ENCODE assay signal across 8 mouse cellular contexts in genomic region chr13:112751454-112752308, GRCm38 (mm10). TPM values are rescaled to one million over a fixed set of nuclear protein-coding genes. Genes with fewer than 3 reads are reported as not detected.
DNase-seq lines count a peak whose midpoint lies in the region; ATAC-seq and TF ChIP-seq lines count a peak whose summit lies in the region.

No protein-coding gene starts in this region.

- DNase-seq in left cerebral cortex, adult 2 months (ENCODE audit: extremely low spot score in 1 of 2, low spot score in 2 of 2), result no peak
- DNase-seq in left cerebral cortex, adult 8-10 months (ENCODE audit: low spot score in 2 of 2), result no peak
- peak; percentile 77 for DNase-seq in embryonic facial prominence, embryonic 10.5 days (ENCODE audit: low spot score)
- DNase-seq in heart, adult 9 months (ENCODE audit: low spot score in 2 of 2), result peak; percentile 83 to 87
- DNase-seq in kidney, adult 18-20 months, result peak; percentile 61
- DNase-seq in lung, embryonic 14.5 days, result peak; percentile 88
- peak; percentile 62 for DNase-seq in yolk sac, embryonic 10.5 days (ENCODE audit: low spot score)

- 36% methylated on average over 18 of the region's 18 CpGs for WGBS in embryonic facial prominence, embryonic 10.5 days
- 19% methylated on average over 18 of the region's 18 CpGs for WGBS in lung, embryonic 14.5 days
- 38% methylated on average over 18 of the region's 18 CpGs for WGBS in neural tube, embryonic 15.5 days

- H3K9ac ChIP-seq in lung, embryonic 14.5 days, result peak overlapping the region; percentile 38
- H3K9ac ChIP-seq in neural tube, embryonic 15.5 days (replicated peaks), result no peak overlapping the region

- H3K9me3 ChIP-seq in embryonic facial prominence, embryonic 10.5 days, result no peaks in the 10 kb centered on the region
- no peaks in the 10 kb centered on the region for H3K9me3 ChIP-seq in lung, embryonic 14.5 days (ENCODE audit: low read depth, low read length)
- H3K9me3 ChIP-seq in neural tube, embryonic 15.5 days (replicated peaks), result no peaks in the 10 kb centered on the region

- no peaks in the 10 kb centered on the region for H3K27me3 ChIP-seq in embryonic facial prominence, embryonic 10.5 days (replicated peaks; ENCODE audit: low read depth, poor library complexity, severe bottlenecking)
- no peaks in the 10 kb centered on the region for H3K27me3 ChIP-seq in lung, embryonic 14.5 days (ENCODE audit: insufficient read depth, low read length)
- no peaks in the 10 kb centered on the region for H3K27me3 ChIP-seq in neural tube, embryonic 15.5 days (replicated peaks)

- no peak for TF ChIP-seq CTCF in left cerebral cortex, adult 2 months (IDR thresholded peaks at IDR 0.05)
- no peak for TF ChIP-seq CTCF in lung, embryonic 14.5 days (IDR thresholded peaks at IDR 0.05; ENCODE audit: low read depth)

- peak overlapping the region; percentile 52 for H3K4me2 ChIP-seq in lung, embryonic 14.5 days
- peak overlapping the region; percentile 40 for H3K4me2 ChIP-seq in neural tube, embryonic 15.5 days

- intact Hi-C loops in left cerebral cortex, adult 2 months (cut with DNase I), result no loop called here

- H3K36me3 ChIP-seq in embryonic facial prominence, embryonic 10.5 days (replicated peaks), result no peaks in the 10 kb centered on the region
- H3K36me3 ChIP-seq in lung, embryonic 14.5 days (ENCODE audit: insufficient read depth), result no peaks in the 10 kb centered on the region
- H3K36me3 ChIP-seq in neural tube, embryonic 15.5 days, result no peaks in the 10 kb centered on the region

- H3K27ac ChIP-seq in left cerebral cortex, adult 2 months, result peak overlapping the region; percentile 53
- H3K27ac ChIP-seq in embryonic facial prominence, embryonic 10.5 days (replicated peaks), result peak overlapping the region; percentile 72
- H3K27ac ChIP-seq in lung, embryonic 14.5 days (ENCODE audit: low read depth), result peak overlapping the region; percentile 87
- peak overlapping the region; percentile 65 for H3K27ac ChIP-seq in neural tube, embryonic 15.5 days (replicated peaks)

- peaks cover 38% of the 10 kb centered on the region for H3K4me1 ChIP-seq in embryonic facial prominence, embryonic 10.5 days
- H3K4me1 ChIP-seq in lung, embryonic 14.5 days (ENCODE audit: insufficient read depth), result peaks cover 34% of the 10 kb centered on the region
- H3K4me1 ChIP-seq in neural tube, embryonic 15.5 days, result peaks cover 13% of the 10 kb centered on the region

- peak; percentile 77 for ATAC-seq in lung, embryonic 14.5 days (ENCODE audit: insufficient read depth)
- 0 out of 2 replicates have a peak, but pooled peaks have one; percentile 30 for ATAC-seq in neural tube, embryonic 15.5 days (ENCODE audit: low FRiP score)

- H3K4me3 ChIP-seq in left cerebral cortex, adult 2 months, result peak overlapping the region; percentile 17; the same call in 1 of the 2 replicates
- peak overlapping the region; percentile 19; the same call in 1 of the 2 replicates for H3K4me3 ChIP-seq in embryonic facial prominence, embryonic 10.5 days
- no peak overlapping the region for H3K4me3 ChIP-seq in lung, embryonic 14.5 days (ENCODE audit: low read depth, low read length)
- H3K4me3 ChIP-seq in neural tube, embryonic 15.5 days (replicated peaks), result no peak overlapping the region

RNA-seq across cellular contexts. Expression of gene Plpp1, which starts 48.9 kb away (rescaled TPM):
- total RNA-seq in left cerebral cortex, adult 2 months (2021), result 10 to 100 TPM; 26.8 to 27.4 TPM
- total RNA-seq in left cerebral cortex, adult 8-10 months (2022), result 10 to 100 TPM; 28.5 to 32.2 (median 29.3) TPM
- 19.0 and 21.8 TPM in 2 replicates for polyA plus RNA-seq in embryonic facial prominence, embryonic 10.5 days (2016; fragmentation: Nextera tagmentation; extraction: Ambion mirVana)
- polyA plus RNA-seq in lung, embryonic 14.5 days (2014; fragmentation: Nextera tagmentation; extraction: Ambion mirVana), result 52.7 and 58.5 TPM in 2 replicates
- 73.3 and 77.0 TPM in 2 replicates for polyA plus RNA-seq in neural tube, embryonic 15.5 days (2015; fragmentation: Nextera tagmentation; extraction: Ambion mirVana)

Comparison
In these comparisons a context has a peak if more than half of its experiments do, and no peak if none do; other contexts are left out.
1. DNase-seq: peak in embryonic facial prominence, embryonic 10.5 days (single experiment), heart, adult 9 months (2 of 2), kidney, adult 18-20 months (single experiment), lung, embryonic 14.5 days (single experiment) and yolk sac, embryonic 10.5 days (single experiment); none in left cerebral cortex, adult 2 months (0 of 2) and left cerebral cortex, adult 8-10 months (0 of 2).
2. H3K4me3 ChIP-seq: peak in left cerebral cortex, adult 2 months (single experiment) and embryonic facial prominence, embryonic 10.5 days (single experiment); none in lung, embryonic 14.5 days (single experiment) and neural tube, embryonic 15.5 days (single experiment).
3. Peak in every context shown above with its lines, with median percentiles within 50 percentile points of each other: H3K27ac ChIP-seq.